Mouse (Mus musculus) G1E (cell line): Measurements from ENCODE around the gene Scg5.

Experiments
- CTCF ChIP-seq: IDR thresholded peaks from 2 replicates; pipeline ENCODE4 v1.5.1; 2012; ENCODE audit warnings: low read depth, low read length, inconsistent platforms, mixed read lengths
- GATA1 ChIP-seq: IDR thresholded peaks from 2 replicates; pipeline ENCODE4 v1.6.1; 2012; ENCODE audit warnings: borderline replicate concordance, low read length, inconsistent platforms, mixed read lengths
- POLR2AphosphoS5 ChIP-seq: IDR thresholded peaks from 2 replicates; pipeline ENCODE4 v1.6.1; 2012; ENCODE audit warnings: low read depth, low read length, inconsistent platforms; ENCODE audit not compliant: insufficient replicate concordance

DNA sequence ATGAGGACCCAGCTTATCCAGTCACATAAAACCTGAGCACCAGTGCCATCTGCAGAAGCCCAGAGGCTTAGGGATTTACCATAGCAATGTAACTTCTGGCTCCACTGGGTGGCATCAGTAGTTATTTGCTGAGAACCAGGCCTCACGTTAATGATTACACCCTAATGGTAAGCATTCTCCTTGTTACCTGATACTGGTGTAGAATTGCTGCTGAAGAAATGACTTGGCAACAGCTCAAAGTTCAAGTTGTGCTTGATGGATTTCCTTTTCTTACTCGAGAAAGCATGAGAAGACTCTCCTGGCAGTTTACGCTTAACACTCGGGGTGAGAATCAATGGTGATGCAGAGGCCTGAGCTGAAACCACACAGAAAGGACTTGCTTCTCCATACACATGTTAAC lies 10.6 kb upstream of the Scg5 start:
- TF ChIP-seq CTCF = no peak
- TF ChIP-seq GATA1 = no peak
- no peak for TF ChIP-seq POLR2AphosphoS5
